15 mouse cellular contexts compared by ENCODE assay signal in genomic region chr1:88869885-88870284, GRCm38 (mm10).
DNase-seq lines count a peak whose midpoint lies in the region; ATAC-seq and TF ChIP-seq lines count a peak whose summit lies in the region.
"Had no signal": no experiment of that assay in that cellular context is flagged by ENCODE, and none has a peak within 500 bp of the region (broad histone marks: within the 10 kb centered on the region; RNA-seq: fewer than 3 reads in every experiment).

No protein-coding gene starts in this region.

- no peak overlapping the region for H3K27ac ChIP-seq in midbrain, postnatal 0 days (ENCODE audit: low read depth, low read length)
- no peak overlapping the region for H3K27ac ChIP-seq in midbrain, embryonic 11.5 days (ENCODE audit: low read depth, low read length)
- H3K27ac ChIP-seq in kidney, adult 2 months (ENCODE audit: insufficient read depth, low read depth, low read length): no peak overlapping the region
- H3K27ac ChIP-seq in limb, embryonic 10.5 days: no peak overlapping the region
- H3K27ac ChIP-seq: embryonic facial prominence, embryonic 12.5 days; hindbrain, embryonic 10.5 days; liver, embryonic 13.5 days had no signal

- TF ChIP-seq POLR2A in kidney, adult 2 months (IDR thresholded peaks at IDR 0.05; ENCODE audit: low read depth, low read length): no peak

- no peak overlapping the region for H3K9ac ChIP-seq in midbrain, postnatal 0 days (replicated peaks; ENCODE audit: low read length, poor library complexity, severe bottlenecking)
- no peak overlapping the region for H3K9ac ChIP-seq in midbrain, embryonic 11.5 days (ENCODE audit: low read length)
- H3K9ac ChIP-seq: embryonic facial prominence, embryonic 12.5 days; liver, embryonic 13.5 days had no signal

- TF ChIP-seq CTCF in midbrain, postnatal 0 days (IDR thresholded peaks at IDR 0.05): no peak
- no peak for TF ChIP-seq CTCF in kidney, adult 2 months (conservative IDR thresholded peaks at IDR 0.05; ENCODE audit: insufficient read depth, insufficient read length, low read depth, low read length)

- H3K9me3 ChIP-seq in midbrain, postnatal 0 days (ENCODE audit: low read length): no peaks in the 10 kb centered on the region
- H3K9me3 ChIP-seq in midbrain, embryonic 11.5 days (ENCODE audit: control insufficient read depth, low read length): no peaks in the 10 kb centered on the region
- no peaks in the 10 kb centered on the region for H3K9me3 ChIP-seq in limb, embryonic 10.5 days (replicated peaks)
- H3K9me3 ChIP-seq: embryonic facial prominence, embryonic 12.5 days; hindbrain, embryonic 10.5 days; liver, embryonic 13.5 days had no signal

- no peak overlapping the region for H3K4me3 ChIP-seq in midbrain, postnatal 0 days (ENCODE audit: low read depth, low read length)
- H3K4me3 ChIP-seq in midbrain, embryonic 11.5 days (ENCODE audit: low read depth, low read length): no peak overlapping the region
- no peak overlapping the region for H3K4me3 ChIP-seq in kidney, adult 2 months (ENCODE audit: insufficient read depth, low read depth, low read length)
- no peak overlapping the region for H3K4me3 ChIP-seq in limb, embryonic 10.5 days
- H3K4me3 ChIP-seq: embryonic facial prominence, embryonic 12.5 days; hindbrain, embryonic 10.5 days; liver, embryonic 13.5 days had no signal

- 64% methylated on average over 4 of the region's 4 CpGs for WGBS in midbrain, postnatal 0 days
- WGBS in midbrain, embryonic 11.5 days: 69% methylated on average over 4 of the region's 4 CpGs
- whole genome bisulfite sequencing in kidney, adult 2 months: 36% methylated on average over 4 of the region's 4 CpGs
- WGBS in limb, embryonic 10.5 days: 86% methylated on average over 4 of the region's 4 CpGs

- H3K27me3 ChIP-seq in midbrain, postnatal 0 days (ENCODE audit: insufficient read depth, low read length): no peaks in the 10 kb centered on the region
- no peaks in the 10 kb centered on the region for H3K27me3 ChIP-seq in midbrain, embryonic 11.5 days (ENCODE audit: control insufficient read depth, insufficient read depth, low read length)
- no peaks in the 10 kb centered on the region for H3K27me3 ChIP-seq in kidney, adult 2 months (replicated peaks; ENCODE audit: control insufficient read depth, insufficient read depth, low read length)
- H3K27me3 ChIP-seq in limb, embryonic 10.5 days (ENCODE audit: low read depth, poor library complexity, severe bottlenecking): no peaks in the 10 kb centered on the region
- H3K27me3 ChIP-seq: embryonic facial prominence, embryonic 12.5 days; liver, embryonic 13.5 days had no signal

- peak; percentile 50; the same call in 1 of the 2 replicates for ATAC-seq in cerebellum, adult (ENCODE audit: insufficient number of reproducible peaks, low FRiP score, low TSS enrichment)
- ATAC-seq in midbrain, postnatal 0 days (ENCODE audit: low FRiP score): no peak
- no peak for ATAC-seq in midbrain, embryonic 11.5 days (ENCODE audit: low FRiP score)

- H3K4me2 ChIP-seq in midbrain, postnatal 0 days (ENCODE audit: low read depth, low read length, poor library complexity, severe bottlenecking): no peak overlapping the region
- no peak overlapping the region for H3K4me2 ChIP-seq in midbrain, embryonic 11.5 days
- H3K4me2 ChIP-seq: embryonic facial prominence, embryonic 12.5 days; liver, embryonic 13.5 days had no signal

- H3K36me3 ChIP-seq in midbrain, postnatal 0 days (ENCODE audit: insufficient read depth, low read length): no peaks in the 10 kb centered on the region
- no peaks in the 10 kb centered on the region for H3K36me3 ChIP-seq in midbrain, embryonic 11.5 days (ENCODE audit: control insufficient read depth, insufficient read depth, low read length)
- H3K36me3 ChIP-seq in kidney, adult 2 months (ENCODE audit: control insufficient read depth, insufficient read depth, low read length): no peaks in the 10 kb centered on the region
- H3K36me3 ChIP-seq in limb, embryonic 10.5 days: no peaks in the 10 kb centered on the region
- H3K36me3 ChIP-seq: embryonic facial prominence, embryonic 12.5 days; G1E; hindbrain, embryonic 10.5 days; liver, embryonic 13.5 days had no signal

- DNase-seq in cerebellum, adult 11 months: no peak
- DNase-seq in midbrain, postnatal 0 days (ENCODE audit: low spot score): peak; percentile 67
- DNase-seq in midbrain, embryonic 11.5 days (ENCODE audit: low spot score, missing footprints): no peak
- DNase-seq in kidney, adult 2 months: peak; percentile 81
- peak; percentile 47 for DNase-seq in retina, postnatal 1 day
- DNase-seq in limb, embryonic 10.5 days (ENCODE audit: low spot score): no peak
- no peak for DNase-seq in left cerebral cortex, adult 18-20 months (ENCODE audit: low spot score in 2 of 2)
- DNase-seq: heart, adult 18-20 months; layer of hippocampus, postnatal 36 days; liver, embryonic 13.5 days; right cerebral cortex, postnatal 25 days had no signal

- H3K4me1 ChIP-seq in midbrain, postnatal 0 days (ENCODE audit: insufficient read depth, low read length): no peaks in the 10 kb centered on the region
- H3K4me1 ChIP-seq in midbrain, embryonic 11.5 days (ENCODE audit: control insufficient read depth, insufficient read depth, low read length): no peaks in the 10 kb centered on the region
- H3K4me1 ChIP-seq in kidney, adult 2 months (ENCODE audit: control insufficient read depth, insufficient read depth, low read length): 0 out of 2 replicates have a peak, but pooled peaks cover under 1% of the 10 kb centered on the region
- peaks cover 24% of the 10 kb centered on the region for H3K4me1 ChIP-seq in limb, embryonic 10.5 days
- H3K4me1 ChIP-seq: embryonic facial prominence, embryonic 12.5 days; liver, embryonic 13.5 days had no signal

Comparison
In these comparisons a context has a peak if more than half of its experiments do, and no peak if none do; other contexts are left out.
1. DNase-seq: peak in midbrain, postnatal 0 days (single experiment), kidney, adult 2 months (single experiment) and retina, postnatal 1 day (single experiment); none in cerebellum, adult 11 months (single experiment), midbrain, embryonic 11.5 days (single experiment), limb, embryonic 10.5 days (single experiment) and left cerebral cortex, adult 18-20 months (0 of 2).